Comparison of ENCODE assay signal across 7 mouse cellular contexts in the genomic region with DNA sequence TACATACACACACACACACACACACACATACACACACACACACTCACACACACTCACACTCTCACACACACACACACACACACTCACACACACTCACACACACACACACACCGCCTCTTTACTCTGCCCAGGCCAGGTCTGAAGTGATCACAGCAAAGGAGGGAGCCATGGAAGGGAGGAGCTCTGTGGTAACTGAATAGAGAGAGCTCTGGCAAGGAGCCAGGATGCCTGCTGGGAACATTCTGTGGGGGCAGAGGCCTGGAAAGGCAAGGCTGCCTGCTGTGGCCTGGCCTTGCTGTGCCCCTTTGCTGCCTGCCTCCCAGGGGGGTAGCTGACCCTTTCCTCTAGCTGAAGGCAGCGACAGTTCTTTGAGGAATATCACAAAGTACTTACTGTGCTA. TPM values are rescaled to one million over a fixed set of nuclear protein-coding genes. Genes with fewer than 3 reads are reported as not detected.
DNase-seq lines count a peak whose midpoint lies in the region; ATAC-seq and TF ChIP-seq lines count a peak whose summit lies in the region.

No protein-coding gene starts in this region.

- 14% methylated on average over 2 of the region's 2 CpGs for WGBS in heart, embryonic 11.5 days (ENCODE audit: insufficient replicate concordance)
- 29% methylated on average over 2 of the region's 2 CpGs for WGBS in kidney, embryonic 15.5 days
- 29% methylated on average over 2 of the region's 2 CpGs for WGBS in limb, embryonic 13.5 days
- WGBS in midbrain, postnatal 0 days = 18% methylated on average over 2 of the region's 2 CpGs

- no peak for TF ChIP-seq CTCF in midbrain, postnatal 0 days (IDR thresholded peaks at IDR 0.05)

- no peaks in the 10 kb centered on the region for H3K27me3 ChIP-seq in heart, embryonic 11.5 days (ENCODE audit: control insufficient read depth, insufficient read depth, low read length)
- no peaks in the 10 kb centered on the region for H3K27me3 ChIP-seq in kidney, embryonic 15.5 days
- H3K27me3 ChIP-seq in limb, embryonic 13.5 days = no peaks in the 10 kb centered on the region
- H3K27me3 ChIP-seq in midbrain, postnatal 0 days (ENCODE audit: insufficient read depth, low read length) = no peaks in the 10 kb centered on the region

- ATAC-seq in heart, embryonic 11.5 days (replicated peaks; ENCODE audit: insufficient number of reproducible peaks, low FRiP score, low TSS enrichment) = no peak; the same call in 1 of the 2 replicates
- peak; percentile 83 for ATAC-seq in kidney, embryonic 15.5 days (replicated peaks; ENCODE audit: low FRiP score)
- ATAC-seq in limb, embryonic 13.5 days (ENCODE audit: low FRiP score, low read depth) = peak; percentile 73; the same call in 1 of the 2 replicates
- no peak for ATAC-seq in midbrain, postnatal 0 days (ENCODE audit: low FRiP score)

- H3K4me3 ChIP-seq in heart, embryonic 11.5 days (ENCODE audit: low read depth, low read length) = no peak overlapping the region
- no peak overlapping the region for H3K4me3 ChIP-seq in kidney, embryonic 15.5 days (replicated peaks)
- H3K4me3 ChIP-seq in limb, embryonic 13.5 days = no peak overlapping the region
- H3K4me3 ChIP-seq in midbrain, postnatal 0 days (ENCODE audit: low read depth, low read length) = no peak overlapping the region

- DNase-seq in adrenal gland, adult 2 months = peak; percentile 67
- peak; percentile 77 to 87 for DNase-seq in cerebellum, postnatal 25 days
- DNase-seq in midbrain, postnatal 0 days (ENCODE audit: low spot score) = peak; percentile 86
- DNase-seq in urinary bladder, postnatal 4 days (ENCODE audit: low spot score in 2 of 2) = peak; percentile 64 to 74

- H3K9ac ChIP-seq in heart, embryonic 11.5 days (ENCODE audit: low read depth, low read length) = no peak overlapping the region
- no peak overlapping the region for H3K9ac ChIP-seq in kidney, embryonic 15.5 days
- peak overlapping the region; percentile 53; the same call in 1 of the 2 replicates for H3K9ac ChIP-seq in limb, embryonic 13.5 days
- H3K9ac ChIP-seq in midbrain, postnatal 0 days (replicated peaks; ENCODE audit: low read length, poor library complexity, severe bottlenecking) = no peak overlapping the region

- H3K4me2 ChIP-seq in heart, embryonic 11.5 days = no peak overlapping the region
- H3K4me2 ChIP-seq in kidney, embryonic 15.5 days = no peak overlapping the region
- H3K4me2 ChIP-seq in limb, embryonic 13.5 days (replicated peaks) = no peak overlapping the region
- H3K4me2 ChIP-seq in midbrain, postnatal 0 days (ENCODE audit: low read depth, low read length, poor library complexity, severe bottlenecking) = no peak overlapping the region

- H3K9me3 ChIP-seq in heart, embryonic 11.5 days (replicated peaks; ENCODE audit: control insufficient read depth, low read length) = no peaks in the 10 kb centered on the region
- H3K9me3 ChIP-seq in kidney, embryonic 15.5 days (replicated peaks) = no peaks in the 10 kb centered on the region
- no peaks in the 10 kb centered on the region for H3K9me3 ChIP-seq in limb, embryonic 13.5 days
- H3K9me3 ChIP-seq in midbrain, postnatal 0 days (ENCODE audit: low read length) = no peaks in the 10 kb centered on the region

- peak overlapping the region; percentile 24 for H3K27ac ChIP-seq in heart, embryonic 11.5 days (ENCODE audit: low read depth, low read length)
- H3K27ac ChIP-seq in kidney, embryonic 15.5 days = peak overlapping the region; percentile 84
- H3K27ac ChIP-seq in limb, embryonic 13.5 days = peak overlapping the region; percentile 29; the same call in 1 of the 2 replicates
- H3K27ac ChIP-seq in midbrain, postnatal 0 days (ENCODE audit: low read depth, low read length) = peak overlapping the region; percentile 12; the same call in 1 of the 2 replicates

- peaks cover 17% of the 10 kb centered on the region for H3K4me1 ChIP-seq in heart, embryonic 11.5 days (ENCODE audit: control insufficient read depth, insufficient read depth, low read length)
- peaks cover 25% of the 10 kb centered on the region for H3K4me1 ChIP-seq in kidney, embryonic 15.5 days
- peaks cover 17% of the 10 kb centered on the region for H3K4me1 ChIP-seq in limb, embryonic 13.5 days
- no peaks in the 10 kb centered on the region for H3K4me1 ChIP-seq in midbrain, postnatal 0 days (ENCODE audit: insufficient read depth, low read length)

- no peaks in the 10 kb centered on the region for H3K36me3 ChIP-seq in heart, embryonic 11.5 days (ENCODE audit: control insufficient read depth, insufficient read depth, low read length)
- no peaks in the 10 kb centered on the region for H3K36me3 ChIP-seq in kidney, embryonic 15.5 days
- H3K36me3 ChIP-seq in limb, embryonic 13.5 days = no peaks in the 10 kb centered on the region
- H3K36me3 ChIP-seq in midbrain, postnatal 0 days (ENCODE audit: insufficient read depth, low read length) = no peaks in the 10 kb centered on the region

RNA-seq across cellular contexts. Expression of gene Gpr179, which starts 1.8 kb away (rescaled TPM):
- 1 to 10 TPM; 1.2 TPM for total RNA-seq in adrenal gland, adult 2 months (2021)
- polyA plus RNA-seq in adrenal gland, adult 2 months (2012; rRNA removed) = 0.99 and 1.2 TPM in 2 replicates
- polyA plus RNA-seq in heart, embryonic 11.5 days (2014; fragmentation: Nextera tagmentation; extraction: Ambion mirVana) = 0.01 TPM in 1 of 2 replicates, not detected in the other
- 0.10 and 0.53 TPM in 2 replicates for polyA plus RNA-seq in kidney, embryonic 15.5 days (2015; fragmentation: Nextera tagmentation; extraction: Ambion mirVana)
- polyA plus RNA-seq in limb, embryonic 13.5 days (2015; fragmentation: Nextera tagmentation; extraction: Ambion mirVana) = 0.04 and 0.09 TPM in 2 replicates
- total RNA-seq in midbrain, postnatal 0 days (2014; rRNA removed) = 0.57 and 0.71 TPM in 2 replicates
- polyA plus RNA-seq in midbrain, postnatal 0 days (2015; fragmentation: Nextera tagmentation; extraction: Ambion mirVana) = 0.66 and 0.78 TPM in 2 replicates

RNA-seq across cellular contexts. Expression of gene Socs7, which starts 12.3 kb away (rescaled TPM):
- total RNA-seq in adrenal gland, adult 2 months (2021) = 10 to 100 TPM; 20.3 to 20.8 TPM
- 9.9 and 10.3 TPM in 2 replicates for polyA plus RNA-seq in adrenal gland, adult 2 months (2012; rRNA removed)
- polyA plus RNA-seq in heart, embryonic 11.5 days (2014; fragmentation: Nextera tagmentation; extraction: Ambion mirVana) = 2.2 and 2.9 TPM in 2 replicates
- 3.8 and 3.9 TPM in 2 replicates for polyA plus RNA-seq in kidney, embryonic 15.5 days (2015; fragmentation: Nextera tagmentation; extraction: Ambion mirVana)
- polyA plus RNA-seq in limb, embryonic 13.5 days (2015; fragmentation: Nextera tagmentation; extraction: Ambion mirVana) = 4.4 and 4.9 TPM in 2 replicates
- 54.9 and 60.4 TPM in 2 replicates for total RNA-seq in midbrain, postnatal 0 days (2014; rRNA removed)
- 6.9 and 7.4 TPM in 2 replicates for polyA plus RNA-seq in midbrain, postnatal 0 days (2015; fragmentation: Nextera tagmentation; extraction: Ambion mirVana)

RNA-seq across cellular contexts. Expression of gene Mrpl45, which starts 34.5 kb away (rescaled TPM):
- total RNA-seq in adrenal gland, adult 2 months (2021) = 10 to 100 TPM; 34.7 to 41.3 TPM
- polyA plus RNA-seq in adrenal gland, adult 2 months (2012; rRNA removed) = 9.5 and 10.9 TPM in 2 replicates
- polyA plus RNA-seq in heart, embryonic 11.5 days (2014; fragmentation: Nextera tagmentation; extraction: Ambion mirVana) = 64.2 and 70.3 TPM in 2 replicates
- polyA plus RNA-seq in kidney, embryonic 15.5 days (2015; fragmentation: Nextera tagmentation; extraction: Ambion mirVana) = 52.4 and 54.1 TPM in 2 replicates
- 42.5 and 45.8 TPM in 2 replicates for polyA plus RNA-seq in limb, embryonic 13.5 days (2015; fragmentation: Nextera tagmentation; extraction: Ambion mirVana)
- total RNA-seq in midbrain, postnatal 0 days (2014; rRNA removed) = 21.4 and 29.1 TPM in 2 replicates
- polyA plus RNA-seq in midbrain, postnatal 0 days (2015; fragmentation: Nextera tagmentation; extraction: Ambion mirVana) = 33.0 and 36.0 TPM in 2 replicates

Comparison
In these comparisons a context has a peak if more than half of its experiments do, and no peak if none do; other contexts are left out.
1. ATAC-seq: peak in kidney, embryonic 15.5 days (single experiment) and limb, embryonic 13.5 days (single experiment); none in heart, embryonic 11.5 days (single experiment) and midbrain, postnatal 0 days (single experiment).
2. H3K27ac ChIP-seq: peak in every context shown above with its lines; median percentile 84 in kidney, embryonic 15.5 days; 29 in limb, embryonic 13.5 days; 24 in heart, embryonic 11.5 days; 12 in midbrain, postnatal 0 days.
3. Peak in every context shown above with its lines, with median percentiles within 50 percentile points of each other: DNase-seq.